Mouse (Mus musculus) brain, embryonic 18.5 days (tissue): ENCODE data around the gene Degs2.
"Not testable (repeated sequence)": the region's sequence is repeated elsewhere in the genome, so short reads cannot be mapped to it uniquely, and the experiment has no call there.

Experiments
- DNase-seq: peaks from one replicate; pipeline ENCODE4 v3.0.0-alpha.2; 2012; ENCODE audit warnings: low read depth, low spot score

The Degs2 gene

DNA sequence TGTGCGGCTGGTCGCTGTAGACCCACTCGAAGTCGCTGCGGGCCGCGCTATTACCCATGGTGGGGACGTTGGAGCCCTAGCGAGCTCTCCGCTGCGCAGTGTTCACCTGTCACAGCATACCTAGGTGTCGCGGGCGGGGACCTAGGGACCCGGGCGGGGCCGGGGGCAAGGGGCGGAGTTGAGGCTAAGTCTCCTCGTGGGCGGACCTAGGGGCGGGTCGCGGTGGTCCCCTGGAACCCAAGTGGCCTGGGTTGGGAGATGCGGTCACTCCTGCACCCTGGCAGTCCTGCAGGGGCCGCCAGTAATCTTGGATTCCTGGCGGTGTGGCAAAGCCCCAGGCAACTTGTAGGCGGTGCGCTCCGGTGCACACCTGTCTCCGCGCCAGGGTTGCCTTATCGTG lies at the start of gene Degs2:
TSS of gene Degs2 (minus strand) at position 131 of the 400 bp plus-strand sequence.
- no peak for DNase-seq

DNA sequence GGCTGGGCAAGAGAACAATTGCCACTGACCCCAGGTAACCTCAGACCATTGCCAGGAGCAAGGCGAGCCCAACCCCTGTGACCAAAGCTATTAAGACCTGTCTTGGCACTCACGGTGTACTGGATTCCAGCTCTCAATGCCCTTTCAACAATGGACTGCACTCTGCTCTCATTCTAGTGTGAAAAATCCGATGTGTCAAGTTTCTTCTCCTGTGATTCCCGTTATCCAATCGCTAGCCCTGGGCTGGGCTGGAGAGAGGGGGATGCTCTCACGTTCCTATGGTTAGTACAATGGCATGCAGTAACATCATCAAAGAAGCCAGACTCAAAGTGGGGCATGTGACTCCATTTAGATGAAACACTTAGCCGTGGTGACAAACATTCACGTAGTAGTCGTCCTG lies 49.7 kb upstream of the Degs2 start:
- DNase-seq: no peak

DNA sequence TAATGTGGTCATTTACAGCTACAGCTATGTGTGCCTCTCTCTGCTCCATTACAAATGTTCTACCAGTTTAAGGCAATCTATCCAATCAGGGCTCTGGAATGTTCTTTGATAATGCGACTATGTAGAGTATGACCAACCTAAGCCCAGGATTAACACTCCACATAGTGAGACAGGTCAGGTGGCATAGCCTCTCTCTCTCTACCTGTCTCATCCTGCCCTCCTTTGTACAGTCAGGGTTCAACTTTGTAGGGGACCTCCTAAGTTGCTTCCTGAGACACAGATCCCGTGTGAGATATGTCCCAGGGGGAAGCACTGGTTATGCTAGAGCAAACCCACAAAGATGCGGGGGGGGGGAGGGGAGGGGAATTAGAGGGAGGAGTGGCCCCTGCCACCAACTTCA lies 48.1 kb upstream of the Degs2 start:
- DNase-seq: no peak

DNA sequence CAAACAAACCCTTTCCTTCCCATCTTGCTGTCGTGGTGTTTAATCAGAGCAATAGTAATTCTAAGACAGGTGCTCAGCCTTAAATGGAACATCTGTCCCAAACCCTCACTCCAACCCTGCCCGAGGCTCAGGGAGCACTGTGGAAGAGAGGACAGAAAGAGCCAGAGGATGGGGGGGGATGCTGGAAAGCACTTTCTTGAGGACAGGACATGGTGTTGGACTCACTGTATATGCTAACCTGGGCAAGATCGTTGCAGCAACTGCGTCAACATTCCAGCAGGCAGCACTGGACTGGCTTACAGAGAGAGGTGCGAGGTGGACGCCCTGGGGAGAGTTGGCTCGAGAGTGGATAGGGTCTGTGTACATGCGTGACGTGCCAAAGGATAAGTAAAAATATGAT lies 47.3 kb upstream of the Degs2 start:
- DNase-seq: no peak

DNA sequence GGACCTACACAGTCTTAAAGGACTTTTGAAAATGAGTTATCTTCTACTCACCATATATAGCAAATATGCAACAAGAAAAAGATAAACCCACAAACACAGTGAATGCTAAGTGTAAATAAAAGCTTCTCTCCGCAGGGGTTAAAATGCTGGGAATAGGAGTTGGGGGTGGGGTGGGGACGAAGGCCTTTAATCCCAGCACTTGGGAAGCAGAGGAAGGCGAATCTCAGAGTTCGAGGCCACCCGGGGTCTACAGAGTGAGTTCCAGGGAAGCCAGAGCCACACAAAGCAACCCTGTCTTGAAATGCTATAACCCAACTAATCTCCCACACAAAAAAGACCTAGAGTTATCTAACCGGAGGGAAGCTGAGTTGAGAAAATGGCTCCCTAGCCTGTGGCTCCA lies 46.9 kb upstream of the Degs2 start:
- no peak for DNase-seq

DNA sequence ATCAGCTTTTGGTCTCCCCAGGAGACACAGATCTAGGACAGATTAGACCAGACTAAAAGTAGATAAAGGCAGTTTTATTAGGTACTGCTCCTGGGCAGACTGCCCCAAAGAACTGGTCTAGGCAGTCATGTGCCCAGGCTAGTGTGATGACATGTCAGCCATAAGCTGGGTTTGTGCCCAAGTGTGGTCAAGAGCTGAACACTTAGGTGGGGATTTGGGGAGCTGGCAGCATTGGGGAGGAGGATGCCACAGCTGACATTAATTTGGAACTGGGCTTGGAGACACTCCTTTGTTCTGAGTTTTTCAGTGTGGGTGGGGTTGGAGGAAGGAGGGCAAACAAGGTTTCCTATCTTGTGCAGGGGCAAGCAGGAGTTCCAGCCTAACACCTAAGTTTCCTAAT lies 43.9 kb upstream of the Degs2 start:
- DNase-seq: no peak

DNA sequence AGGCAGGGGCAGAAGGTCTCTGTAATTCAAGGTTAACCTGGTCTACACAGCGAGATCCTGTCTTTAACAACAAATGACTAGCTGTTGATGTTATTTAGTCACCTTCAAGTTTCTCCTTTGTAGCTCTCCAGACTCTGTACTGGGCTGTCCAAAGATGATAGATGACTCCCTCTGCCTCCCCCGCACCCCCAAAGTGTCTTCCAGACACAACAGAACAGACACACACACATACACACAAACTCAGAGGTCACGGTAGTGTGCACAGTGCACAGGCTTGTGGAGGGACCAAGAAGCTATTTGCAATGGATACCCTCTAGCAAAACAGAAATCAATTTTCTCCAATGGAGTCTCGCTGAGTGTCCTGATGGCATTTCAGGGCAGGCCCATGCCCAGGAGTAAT lies 40.1 kb upstream of the Degs2 start:
- DNase-seq: no peak

DNA sequence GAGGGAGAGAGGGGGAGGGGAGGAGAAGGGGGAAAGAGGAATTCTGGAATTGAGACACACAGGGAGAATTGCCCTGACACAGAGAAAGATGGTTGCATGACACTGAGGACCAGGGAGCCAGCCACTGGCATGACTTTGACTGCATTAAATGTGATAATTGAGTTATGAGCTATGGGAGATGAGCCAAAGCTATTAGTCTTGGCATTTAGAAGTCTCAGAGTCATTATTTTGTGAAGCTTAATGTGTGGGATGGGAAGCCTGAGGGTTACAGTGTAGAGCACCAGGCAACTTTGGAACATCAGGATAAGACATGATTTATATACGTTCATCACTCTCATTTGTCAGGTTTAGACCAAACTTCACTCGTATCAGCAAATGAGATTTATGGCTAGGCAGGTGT lies 39.4 kb upstream of the Degs2 start:
- no peak for DNase-seq

DNA sequence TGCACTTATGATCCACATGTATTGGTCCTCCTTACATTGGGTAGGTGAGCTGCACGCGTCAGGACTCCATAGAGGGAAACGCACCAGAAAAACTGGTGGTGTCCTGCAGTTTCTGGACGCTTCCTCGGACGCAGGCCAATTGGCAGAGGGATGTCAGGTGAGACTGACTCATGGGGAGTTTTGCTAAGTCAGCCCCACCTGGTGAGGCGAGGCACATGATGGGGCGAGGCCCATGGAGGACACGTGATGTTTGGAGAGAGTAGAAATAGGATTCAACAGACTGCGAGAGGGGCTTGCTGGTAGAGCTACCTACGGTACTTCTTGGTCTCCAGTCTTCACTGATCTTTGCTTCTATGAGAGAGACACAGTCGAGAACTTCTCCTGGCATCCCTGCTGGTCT lies 36.6 kb upstream of the Degs2 start:
- DNase-seq: no peak

DNA sequence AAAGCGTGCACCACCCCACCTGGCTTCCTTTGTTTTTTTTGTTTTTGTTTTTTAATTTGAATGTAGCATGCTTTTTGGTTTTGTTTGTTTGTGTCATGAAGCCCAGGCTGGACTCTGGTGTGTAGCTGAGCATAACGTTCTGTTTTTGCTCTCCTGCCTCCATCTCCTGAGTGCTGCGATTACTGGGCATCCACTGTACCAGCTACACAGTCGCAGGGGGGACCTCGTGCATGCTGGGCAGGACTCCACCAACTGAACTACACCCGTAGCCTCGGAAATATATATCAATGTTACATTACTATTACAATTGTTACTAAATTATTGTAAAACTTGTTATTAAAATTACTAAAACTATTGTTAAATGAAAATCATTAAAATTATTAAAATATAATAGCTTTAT lies 35.7 kb upstream of the Degs2 start:
- no peak for DNase-seq

DNA sequence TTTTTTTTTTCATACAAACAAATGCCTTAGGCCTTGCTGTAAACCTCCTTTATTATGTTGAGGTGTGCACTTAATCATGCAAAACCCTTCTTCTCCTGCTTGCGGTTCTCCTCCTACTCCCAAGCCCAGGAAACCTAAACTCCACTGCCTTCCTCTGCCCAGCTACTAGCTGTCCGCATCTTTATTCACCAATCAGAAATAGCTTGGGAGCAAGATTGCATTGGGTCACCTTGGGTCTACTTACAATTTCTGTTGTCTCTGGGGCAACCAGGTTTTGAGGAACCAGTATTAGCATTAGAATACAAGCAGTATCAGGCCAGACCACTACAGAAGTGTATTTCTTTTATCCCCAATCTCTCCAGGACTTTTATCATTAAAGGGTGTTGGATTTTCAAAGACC lies 32.3 kb upstream of the Degs2 start:
- DNase-seq: no peak

DNA sequence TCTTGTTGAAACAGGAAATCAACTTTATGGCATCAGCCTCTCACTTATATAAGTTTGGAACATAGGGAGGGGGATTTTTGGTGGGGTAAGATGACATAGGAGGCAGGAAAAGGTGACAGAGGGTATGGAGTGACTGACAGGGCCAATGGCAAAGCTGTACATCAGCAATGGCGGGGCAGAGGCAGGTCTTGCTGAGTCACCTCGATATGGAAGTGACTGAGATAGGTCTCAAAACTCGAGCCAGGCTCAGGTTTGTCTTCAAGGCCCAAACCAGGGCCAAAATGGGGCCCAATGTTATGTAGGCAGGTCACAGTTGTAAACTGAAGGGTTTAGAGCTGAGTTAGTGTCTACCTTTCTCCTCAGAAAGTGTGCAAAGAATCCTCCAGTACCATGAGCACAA lies 21.7 kb upstream of the Degs2 start:
- no peak for DNase-seq

DNA sequence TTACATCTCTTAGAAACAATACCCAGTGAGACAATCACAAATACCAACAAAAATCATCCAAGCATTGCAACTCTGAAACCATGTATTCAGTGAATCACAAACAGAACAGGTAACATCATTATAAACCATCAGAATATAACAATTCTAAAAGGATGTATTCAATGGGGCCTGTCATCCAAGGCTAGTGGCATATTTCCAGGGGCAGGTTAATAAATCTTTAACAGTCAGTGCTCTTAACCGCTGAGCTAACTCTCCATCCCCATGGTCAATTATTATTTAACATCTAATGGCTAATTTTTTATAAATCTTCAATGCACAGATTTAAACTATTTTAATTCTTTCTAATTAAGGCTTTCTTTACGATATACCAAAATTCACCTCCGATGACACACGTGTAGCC lies 20.3 kb upstream of the Degs2 start:
- no peak for DNase-seq

DNA sequence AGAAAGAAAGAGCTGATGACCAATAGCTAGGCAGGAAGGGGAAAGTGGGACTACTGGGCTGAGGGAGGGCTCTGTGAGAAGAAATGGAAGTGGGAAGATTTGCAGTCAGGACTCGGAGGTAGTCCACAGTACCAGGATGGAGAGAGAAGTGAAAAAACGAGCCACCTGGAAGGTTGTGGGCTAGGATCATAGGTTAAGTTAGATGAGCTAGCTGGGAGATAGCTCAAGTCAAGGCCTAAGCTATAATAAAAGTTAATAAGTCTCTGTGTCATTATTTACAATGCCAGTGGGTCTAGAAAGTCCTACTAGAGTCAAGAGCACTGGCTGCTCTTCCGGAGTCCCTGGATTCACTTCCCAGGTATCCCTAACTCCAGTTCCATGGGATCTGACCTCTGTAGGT lies 16.4 kb upstream of the Degs2 start:
- no peak for DNase-seq

DNA sequence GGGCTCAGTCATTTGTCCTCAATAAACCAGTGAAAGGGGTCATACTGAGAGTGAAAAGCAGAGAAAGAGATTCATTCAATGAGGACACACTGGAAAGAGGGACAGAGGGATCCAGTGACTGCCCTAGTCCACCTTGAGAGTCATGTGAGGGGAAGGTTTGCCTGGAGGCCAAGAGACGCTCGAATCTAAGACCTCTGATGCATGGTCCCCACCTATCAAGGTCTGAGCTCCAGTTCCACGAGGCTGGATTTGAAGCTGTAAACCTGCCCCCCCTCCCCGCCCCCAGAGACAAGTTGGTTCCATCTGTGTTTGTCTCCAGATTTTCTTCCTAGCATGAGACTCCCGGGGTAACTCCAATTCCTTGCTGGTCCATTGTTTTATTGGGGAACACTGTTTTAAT lies 13.7 kb upstream of the Degs2 start:
- DNase-seq: no peak

DNA sequence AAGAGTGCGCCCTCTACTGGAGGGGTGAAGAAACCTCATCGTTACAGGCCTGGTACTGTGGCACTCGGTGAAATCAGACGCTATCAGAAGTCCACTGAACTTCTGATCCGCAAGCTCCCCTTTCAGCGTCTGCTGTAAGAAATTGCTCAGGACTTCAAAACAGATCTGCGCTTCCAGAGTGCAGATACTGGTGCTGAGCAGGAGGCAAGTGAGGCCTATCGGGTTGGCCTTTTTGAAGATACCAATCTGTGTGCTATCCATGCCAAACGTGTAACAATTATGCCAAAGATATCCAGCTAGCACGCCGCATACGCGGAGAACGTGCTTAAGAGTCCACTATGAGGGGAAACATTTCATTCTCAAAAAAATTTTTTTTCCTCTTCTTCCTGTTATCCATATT lies 11.9 kb upstream of the Degs2 start:
- DNase-seq: not testable (repeated sequence)

DNA sequence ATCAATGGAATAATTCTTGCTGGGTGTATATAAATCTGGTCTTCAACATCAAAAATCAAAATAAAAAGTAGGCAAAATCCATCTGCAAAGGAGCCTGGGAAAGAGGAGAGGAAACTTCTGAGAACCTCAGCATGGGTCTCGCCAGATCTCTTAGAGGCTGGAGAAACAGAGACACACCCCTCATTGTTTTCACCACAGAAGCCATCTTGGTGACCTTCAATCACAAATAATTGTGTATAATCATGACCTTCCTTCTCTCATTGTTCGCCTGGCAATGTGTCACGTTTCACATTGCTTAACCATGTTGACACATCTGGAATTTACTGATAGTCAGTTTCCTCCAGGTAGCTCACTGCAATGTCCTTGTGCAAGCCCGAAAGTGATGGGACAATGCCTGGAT lies 10.4 kb upstream of the Degs2 start:
- no peak for DNase-seq

DNA sequence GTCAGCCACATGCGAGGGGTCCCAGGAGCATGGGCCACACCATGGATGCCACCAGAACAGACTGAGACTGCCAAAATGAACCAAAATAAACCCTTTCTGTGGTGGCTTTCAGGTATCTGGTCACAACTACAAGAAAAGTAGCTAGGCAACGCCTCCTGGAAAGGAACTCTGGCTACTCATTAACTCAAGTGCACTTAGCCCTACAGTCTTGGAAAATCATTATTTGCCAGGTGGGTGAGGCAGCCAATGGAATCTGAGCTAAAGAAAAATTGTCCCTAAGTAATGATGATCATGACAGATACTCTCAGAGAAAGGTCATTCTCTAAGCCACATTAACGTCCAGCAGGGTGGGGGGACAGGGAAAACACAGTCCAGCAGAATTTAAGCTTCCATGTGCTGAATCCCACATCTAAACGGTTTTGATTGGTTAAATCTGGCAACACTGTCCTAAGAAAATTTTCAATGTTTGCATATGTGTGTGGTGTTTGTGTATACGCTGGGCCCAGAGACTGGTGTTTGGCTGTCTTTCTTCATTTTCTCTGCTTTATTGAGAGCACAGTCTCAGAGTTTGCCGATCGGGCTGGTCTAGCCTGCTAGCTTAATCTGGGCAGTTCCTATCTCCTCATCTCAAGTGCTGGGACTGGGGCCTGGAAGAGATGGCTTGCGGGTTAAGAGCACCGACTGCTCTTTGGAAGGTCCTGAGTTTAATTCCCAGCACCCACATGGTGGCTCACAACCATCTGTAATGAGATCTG lies 8.9 kb upstream of the Degs2 start:
- no peak for DNase-seq

DNA sequence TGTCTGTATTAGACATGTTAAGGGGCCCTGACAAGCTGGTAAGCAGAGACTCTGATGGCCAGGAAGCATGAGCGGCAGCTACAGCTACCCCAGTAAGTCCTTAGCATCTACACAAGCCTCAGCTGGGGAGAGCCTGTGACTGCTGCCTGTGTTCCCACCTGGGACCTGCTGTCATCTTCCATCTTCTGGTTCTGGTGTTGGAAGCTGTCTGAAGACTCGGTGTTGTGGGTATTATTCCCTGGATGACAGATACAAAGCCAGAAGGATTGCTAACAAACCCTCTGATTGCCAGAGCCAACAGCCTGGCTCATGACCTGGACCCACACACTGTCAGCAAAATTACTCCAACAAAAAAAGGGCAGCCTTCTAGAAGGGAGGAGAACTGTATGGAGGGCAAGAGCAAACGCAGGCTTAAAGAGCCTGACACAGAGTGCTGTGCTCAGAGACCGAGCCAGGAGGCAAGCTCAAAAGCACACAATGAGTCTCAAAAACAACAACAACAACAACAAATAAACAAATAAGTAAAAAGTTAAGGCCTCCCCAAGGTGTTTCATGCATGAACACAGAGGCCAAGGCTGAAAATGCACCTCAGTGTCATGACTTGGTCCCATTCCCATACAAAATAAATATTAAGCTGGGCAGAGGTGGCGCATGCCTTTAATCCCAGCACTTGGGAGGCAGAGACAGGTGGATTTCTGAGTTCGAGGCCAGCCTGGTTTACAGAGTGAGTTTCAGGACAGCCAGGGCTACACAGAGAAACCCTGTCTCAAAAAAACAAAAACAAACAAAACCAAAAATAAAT lies 8.1 kb upstream of the Degs2 start:
- DNase-seq: no peak

DNA sequence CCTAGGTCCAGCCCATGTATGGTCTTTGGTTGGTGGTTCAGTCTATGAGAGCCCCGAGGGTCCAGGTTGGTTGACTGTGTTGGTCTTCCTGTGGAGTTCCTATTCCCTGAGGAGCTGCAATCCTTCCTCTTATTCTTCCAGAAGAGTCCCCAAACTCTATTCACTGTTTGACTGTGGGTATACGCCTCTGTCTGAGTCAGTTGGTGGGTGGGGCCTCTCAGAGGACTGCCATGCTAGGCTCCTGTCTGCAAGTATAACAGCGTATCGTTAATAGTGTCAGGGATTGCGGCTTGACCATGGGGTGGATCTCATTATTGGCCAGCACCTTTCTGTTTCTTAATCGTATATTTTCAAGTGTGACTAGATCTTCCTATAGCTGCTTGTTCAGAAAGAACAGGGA lies 7.3 kb upstream of the Degs2 start:
- DNase-seq: no peak

DNA sequence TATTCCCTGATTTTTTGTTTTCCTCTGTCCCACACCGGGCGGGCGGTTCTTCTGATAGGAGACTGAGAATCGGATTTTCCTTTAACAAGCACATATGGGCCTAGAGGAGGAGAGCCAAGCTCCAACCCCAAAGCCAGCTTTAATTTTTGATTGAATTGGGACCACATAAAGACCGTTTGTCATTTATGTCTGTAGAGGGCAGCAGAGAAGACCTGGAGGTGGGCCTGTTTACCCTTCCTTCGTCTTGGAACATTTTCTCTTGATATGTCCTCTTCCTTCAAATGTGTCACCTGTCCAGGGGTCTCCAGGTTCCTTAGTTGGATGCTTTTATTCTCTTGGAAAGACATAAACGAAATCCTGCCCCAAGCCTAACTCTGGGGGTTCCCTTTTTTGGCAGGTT lies 4.0 kb upstream of the Degs2 start:
- peak; percentile 24 for DNase-seq

DNA sequence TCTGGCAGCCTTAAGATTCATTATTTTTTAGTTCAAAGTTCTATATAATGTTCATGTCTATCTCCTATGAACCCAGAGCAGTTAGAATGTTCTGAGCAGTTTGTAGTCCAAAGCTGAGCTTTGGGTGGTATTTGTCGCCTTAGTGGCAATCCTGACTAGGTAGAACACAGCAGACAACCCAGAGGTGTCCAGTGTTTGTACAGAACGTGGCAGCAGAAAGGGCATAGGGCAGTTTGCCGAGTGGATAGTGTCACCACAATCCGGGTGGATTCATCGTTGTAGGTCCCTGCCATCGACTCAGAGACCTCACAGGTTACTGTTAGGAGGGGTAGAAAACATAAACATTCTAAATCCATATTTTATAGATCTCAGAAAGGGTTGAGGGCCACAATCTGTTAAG lies 3.4 kb upstream of the Degs2 start:
- no peak for DNase-seq

DNA sequence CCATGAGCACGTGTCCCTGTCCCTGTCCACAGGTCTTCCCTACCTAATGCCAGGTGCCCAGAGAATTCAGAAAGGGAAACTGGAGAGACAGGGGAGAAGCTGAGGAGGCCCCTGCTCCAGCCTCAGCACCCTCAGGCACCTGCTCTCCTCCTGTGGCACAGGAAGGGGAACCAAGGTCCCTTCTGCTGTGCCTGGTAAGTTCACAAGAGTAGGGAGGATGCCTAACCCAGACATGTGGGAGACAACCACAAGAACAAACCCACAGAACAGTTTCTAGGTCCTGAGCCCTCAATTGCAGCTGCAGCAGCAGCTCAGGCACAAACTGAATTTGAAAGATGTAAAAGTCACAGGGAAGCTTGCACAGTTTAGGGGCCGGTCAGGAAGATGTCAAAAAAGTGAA lies 894 bp downstream of the Degs2 start:
- no peak for DNase-seq
